Mouse (Mus musculus): ENCODE measurements around the gene Vps18.

Gene Vps18

GRCm38 (mm10) chr2:119344537-119345138 is 56.1 kb downstream of the Vps18 start:
- DNase-seq (ENCODE audit: low spot score in 2 of 2) = no peak
